Mouse (Mus musculus) heart, adult 11 months (tissue): ENCODE measurements around the gene Snapc1.

Source experiments
- DNase-seq: peaks from one replicate; pipeline ENCODE4 v3.0.0; 2022

Gene Snapc1

GRCm38 (mm10) chr12:73997297-73998127 lies 33.2 kb downstream of the Snapc1 start, which contains the start of gene Syt16:
TSS of gene Syt16 (plus strand) at chr12:73997661.
- DNase-seq, result peak; percentile 88

- DNase-seq, result no peak
These were observed 33.8 kb downstream of the Snapc1 start for GRCm38 (mm10) chr12:73998128-73998456.

- DNase-seq, result no peak
These were observed 38.2 kb downstream of the Snapc1 start for GRCm38 (mm10) chr12:74002449-74002848.

GRCm38 (mm10) chr12:74009448-74009911 lies 45.2 kb downstream of the Snapc1 start:
- peak; percentile 87 for DNase-seq

GRCm38 (mm10) chr12:74013739-74014138 lies 49.5 kb downstream of the Snapc1 start:
- peak; percentile 90 for DNase-seq

- DNase-seq, result peak; percentile 90
These were observed 50.5 kb downstream of the Snapc1 start for GRCm38 (mm10) chr12:74014739-74015270.

- peak; percentile 50 for DNase-seq
These were observed 51.2 kb downstream of the Snapc1 start for GRCm38 (mm10) chr12:74015491-74015890.

GRCm38 (mm10) chr12:74023260-74023659 lies 59.0 kb downstream of the Snapc1 start:
- peak; percentile 51 for DNase-seq

- DNase-seq, result peak; percentile 73
These were observed 60.6 kb downstream of the Snapc1 start for GRCm38 (mm10) chr12:74024912-74025311.
